Mouse (Mus musculus) layer of hippocampus, postnatal 10 days (tissue): ENCODE measurements around the gene Zfp592. TPM values are rescaled to one million over a fixed set of nuclear protein-coding genes. Genes with fewer than 3 reads are reported as not detected.
A peak's percentile ranks its signal among the peaks of the same experiment; 100 is the strongest.

Experiments used
- DNase-seq, 2 experiments: peaks; one replicate each; pipeline ENCODE4 v3.0.0; 2021; ENCODE audit warnings: low spot score in 2 of 2
- total RNA-seq, 2 experiments: library from RNA; stranded (reverse); gene quantifications; 2 replicates each; pipeline ENCODE4 v1.2.3; 2021

The Zfp592 gene
- total RNA-seq, 2 experiments from 2014 or later, result 24.8 to 32.7 TPM

- peak; percentile 71 to 74 for DNase-seq
These were observed 567 bp downstream of the Zfp592 start for GRCm38 (mm10) chr7:80993834-80994662.

- peak; percentile 13 to 16 for DNase-seq
These were observed 1.2 kb downstream of the Zfp592 start for GRCm38 (mm10) chr7:80994663-80995005.

GRCm38 (mm10) chr7:80995266-80996146 lies 2.0 kb downstream of the Zfp592 start:
- no peak for DNase-seq

GRCm38 (mm10) chr7:80997776-80998175 lies 4.3 kb downstream of the Zfp592 start:
- DNase-seq, result no peak

- DNase-seq, result no peak
These were observed 6.1 kb downstream of the Zfp592 start for GRCm38 (mm10) chr7:80999536-80999935.

GRCm38 (mm10) chr7:81001844-81002243 lies 8.4 kb downstream of the Zfp592 start:
- DNase-seq, result no peak

GRCm38 (mm10) chr7:81004556-81005079 lies 11.1 kb downstream of the Zfp592 start:
- no peak for DNase-seq

- DNase-seq, result no peak
These were observed 12.5 kb downstream of the Zfp592 start for GRCm38 (mm10) chr7:81005969-81006368.

- DNase-seq, result no peak
These were observed 14.8 kb downstream of the Zfp592 start for GRCm38 (mm10) chr7:81008285-81008684.

GRCm38 (mm10) chr7:81011576-81011975 lies 18.1 kb downstream of the Zfp592 start:
- no peak for DNase-seq

GRCm38 (mm10) chr7:81020307-81020706 lies 26.8 kb downstream of the Zfp592 start:
- DNase-seq, result no peak

- no peak for DNase-seq
These were observed 29.2 kb downstream of the Zfp592 start for GRCm38 (mm10) chr7:81022731-81023130.

GRCm38 (mm10) chr7:81024118-81024517 lies 30.6 kb downstream of the Zfp592 start:
- peak; percentile 15 to 39 for DNase-seq

- peak in 1 of 2 experiments; percentile 20 for DNase-seq
These were observed 31.2 kb downstream of the Zfp592 start for GRCm38 (mm10) chr7:81024651-81025050.

GRCm38 (mm10) chr7:81025751-81026150 lies 32.3 kb downstream of the Zfp592 start:
- DNase-seq, result peak in 1 of 2 experiments; percentile 10

GRCm38 (mm10) chr7:81039711-81040110 lies 46.2 kb downstream of the Zfp592 start:
- DNase-seq, result no peak

- peak in 1 of 2 experiments; percentile 51 for DNase-seq
These were observed 49.6 kb downstream of the Zfp592 start for GRCm38 (mm10) chr7:81043023-81043620.

GRCm38 (mm10) chr7:81047847-81048246 lies 54.4 kb downstream of the Zfp592 start:
- DNase-seq, result no peak

- DNase-seq, result no peak
These were observed 55.0 kb downstream of the Zfp592 start for GRCm38 (mm10) chr7:81048513-81048912.

GRCm38 (mm10) chr7:81049966-81050365 lies 56.5 kb downstream of the Zfp592 start:
- no peak for DNase-seq

- no peak for DNase-seq
These were observed 62.4 kb downstream of the Zfp592 start for GRCm38 (mm10) chr7:81055709-81056370.
